Mouse (Mus musculus): ENCODE results near the gene Mrpl33. TPM values are rescaled to one million over a fixed set of nuclear protein-coding genes. Genes with fewer than 3 reads are reported as not detected.
A peak's percentile ranks its signal among the peaks of the same experiment; 100 is the strongest.
"Not testable (repeated sequence)": the region's sequence is repeated elsewhere in the genome, so short reads cannot be mapped to it uniquely, and the experiment has no call there.

The Mrpl33 gene
- polyA plus RNA-seq, 1 experiment from 2014 or later: 279 TPM

- Histone ChIP-seq H3K4me3 (no peak overlapping the region), H3K27me3 (no peaks in the 10 kb centered on the region), H3K9ac (no peak overlapping the region), H3K27ac (no peak overlapping the region), H3K4me1 (peaks cover 16% of the 10 kb centered on the region), H3K4me2 (no peak overlapping the region), H3K36me3 (no peaks in the 10 kb centered on the region), H3K9me3 (no peaks in the 10 kb centered on the region)
- ATAC-seq (ENCODE audit: insufficient number of reproducible peaks, insufficient read depth, low FRiP score, low TSS enrichment, low read depth): no peak
- 91% methylated on average over 3 of the region's 3 CpGs for WGBS
These were observed 23.0 kb upstream of the Mrpl33 start for GRCm38 (mm10) chr5:31573722-31574121.

- Histone ChIP-seq H3K36me3 (no peaks in the 10 kb centered on the region), H3K4me1 (peaks cover 2% of the 10 kb centered on the region; the same call in 1 of the 2 replicates), H3K9me3 (no peaks in the 10 kb centered on the region), H3K9ac (no peak overlapping the region), H3K4me2 (no peak overlapping the region), H3K4me3 (no peak overlapping the region), H3K27ac (no peak overlapping the region), H3K27me3 (no peaks in the 10 kb centered on the region)
- WGBS: 56% methylated on average over 5 of the region's 7 CpGs
- ATAC-seq (ENCODE audit: insufficient number of reproducible peaks, insufficient read depth, low FRiP score, low TSS enrichment, low read depth): no peak
These were observed 20.2 kb upstream of the Mrpl33 start for GRCm38 (mm10) chr5:31576539-31576975.

- H3K4me1 ChIP-seq: no peaks in the 10 kb centered on the region
- no peak overlapping the region for H3K27ac ChIP-seq
- WGBS: 73% methylated on average over 6 of the region's 6 CpGs
- no peaks in the 10 kb centered on the region for H3K36me3 ChIP-seq
- no peak overlapping the region for H3K4me2 ChIP-seq
- ATAC-seq (ENCODE audit: insufficient number of reproducible peaks, insufficient read depth, low FRiP score, low TSS enrichment, low read depth): no peak
- H3K27me3 ChIP-seq: no peaks in the 10 kb centered on the region
- no peak overlapping the region for H3K4me3 ChIP-seq
- H3K9me3 ChIP-seq: no peaks in the 10 kb centered on the region
- no peak overlapping the region for H3K9ac ChIP-seq
These were observed 15.5 kb upstream of the Mrpl33 start for GRCm38 (mm10) chr5:31581263-31581662.

- Histone ChIP-seq H3K9me3 (no peaks in the 10 kb centered on the region), H3K27me3 (no peaks in the 10 kb centered on the region), H3K4me1 (no peaks in the 10 kb centered on the region), H3K4me3 (no peak overlapping the region), H3K9ac (no peak overlapping the region), H3K36me3 (no peaks in the 10 kb centered on the region), H3K27ac (no peak overlapping the region), H3K4me2 (no peak overlapping the region)
- 71% methylated on average over 3 of the region's 3 CpGs for WGBS
- ATAC-seq (ENCODE audit: insufficient number of reproducible peaks, insufficient read depth, low FRiP score, low TSS enrichment, low read depth): no peak
These were observed 14.8 kb upstream of the Mrpl33 start for GRCm38 (mm10) chr5:31581932-31582331.

GRCm38 (mm10) chr5:31583261-31583660 lies 13.5 kb upstream of the Mrpl33 start:
- H3K4me3 ChIP-seq: no peak overlapping the region
- no peak for ATAC-seq (ENCODE audit: insufficient number of reproducible peaks, insufficient read depth, low FRiP score, low TSS enrichment, low read depth)
- H3K4me2 ChIP-seq: no peak overlapping the region
- no peak overlapping the region for H3K9ac ChIP-seq
- H3K27me3 ChIP-seq: no peaks in the 10 kb centered on the region
- no peaks in the 10 kb centered on the region for H3K9me3 ChIP-seq
- H3K4me1 ChIP-seq: no peaks in the 10 kb centered on the region
- no peak overlapping the region for H3K27ac ChIP-seq
- 65% methylated on average over 2 of the region's 2 CpGs for WGBS
- no peaks in the 10 kb centered on the region for H3K36me3 ChIP-seq

GRCm38 (mm10) chr5:31585526-31585925 lies 11.2 kb upstream of the Mrpl33 start:
- H3K27ac ChIP-seq: no peak overlapping the region
- H3K27me3 ChIP-seq: no peaks in the 10 kb centered on the region
- no peaks in the 10 kb centered on the region for H3K4me1 ChIP-seq
- no peak overlapping the region for H3K4me3 ChIP-seq
- WGBS: 95% methylated on average over 4 of the region's 4 CpGs
- no peaks in the 10 kb centered on the region for H3K36me3 ChIP-seq
- no peak for ATAC-seq (ENCODE audit: insufficient number of reproducible peaks, insufficient read depth, low FRiP score, low TSS enrichment, low read depth)
- H3K9me3 ChIP-seq: no peaks in the 10 kb centered on the region
- H3K9ac ChIP-seq: no peak overlapping the region
- H3K4me2 ChIP-seq: no peak overlapping the region

GRCm38 (mm10) chr5:31588016-31588415 lies 8.7 kb upstream of the Mrpl33 start:
- Histone ChIP-seq H3K4me2 (no peak overlapping the region), H3K4me1 (no peaks in the 10 kb centered on the region), H3K9me3 (no peaks in the 10 kb centered on the region), H3K27ac (no peak overlapping the region), H3K36me3 (no peaks in the 10 kb centered on the region), H3K9ac (no peak overlapping the region), H3K27me3 (no peaks in the 10 kb centered on the region), H3K4me3 (no peak overlapping the region)
- 52% methylated on average over 2 of the region's 2 CpGs for WGBS
- no peak for ATAC-seq (ENCODE audit: insufficient number of reproducible peaks, insufficient read depth, low FRiP score, low TSS enrichment, low read depth)

- WGBS: 85% methylated on average over 8 of the region's 8 CpGs
- not testable (repeated sequence) for H3K9me3 ChIP-seq; H3K36me3 ChIP-seq; H3K4me1 ChIP-seq; H3K27me3 ChIP-seq; ATAC-seq (ENCODE audit: insufficient number of reproducible peaks, insufficient read depth, low FRiP score, low TSS enrichment, low read depth); H3K4me2 ChIP-seq; H3K27ac ChIP-seq; H3K9ac ChIP-seq; H3K4me3 ChIP-seq
These were observed 8.1 kb upstream of the Mrpl33 start for GRCm38 (mm10) chr5:31588672-31589071.

GRCm38 (mm10) chr5:31589711-31590319 lies 6.9 kb upstream of the Mrpl33 start:
- no peak overlapping the region for H3K9ac ChIP-seq
- no peaks in the 10 kb centered on the region for H3K9me3 ChIP-seq
- 60% methylated on average over 14 of the region's 14 CpGs for WGBS
- H3K4me1 ChIP-seq: no peaks in the 10 kb centered on the region
- H3K27ac ChIP-seq: no peak overlapping the region
- no peak overlapping the region for H3K4me3 ChIP-seq
- no peak for ATAC-seq (ENCODE audit: insufficient number of reproducible peaks, insufficient read depth, low FRiP score, low TSS enrichment, low read depth)
- H3K4me2 ChIP-seq: no peak overlapping the region
- no peaks in the 10 kb centered on the region for H3K36me3 ChIP-seq
- no peaks in the 10 kb centered on the region for H3K27me3 ChIP-seq

- ATAC-seq (ENCODE audit: insufficient number of reproducible peaks, insufficient read depth, low FRiP score, low TSS enrichment, low read depth): no peak
- WGBS: 91% methylated on average over 7 of the region's 7 CpGs
- no peaks in the 10 kb centered on the region for H3K27me3 ChIP-seq
These were observed 5.6 kb upstream of the Mrpl33 start for GRCm38 (mm10) chr5:31591122-31591521.

GRCm38 (mm10) chr5:31595868-31596267 lies 867 bp upstream of the Mrpl33 start:
- no peaks in the 10 kb centered on the region for H3K36me3 ChIP-seq
- H3K27ac ChIP-seq: no peak overlapping the region; the same call in 1 of the 2 replicates
- ATAC-seq (ENCODE audit: insufficient number of reproducible peaks, insufficient read depth, low FRiP score, low TSS enrichment, low read depth): no peak
- peaks cover 14% of the 10 kb centered on the region for H3K4me1 ChIP-seq
- no peaks in the 10 kb centered on the region for H3K27me3 ChIP-seq
- WGBS: 43% methylated on average over 4 of the region's 4 CpGs
- H3K9me3 ChIP-seq: no peaks in the 10 kb centered on the region
- H3K4me2 ChIP-seq: no peak overlapping the region; the same call in 1 of the 2 replicates
- no peak overlapping the region for H3K9ac ChIP-seq
- no peak overlapping the region for H3K4me3 ChIP-seq

More at GRCm38 (mm10) chr5:31591122-31591521, 5.6 kb upstream of the Mrpl33 start:
- H3K4me1 ChIP-seq: no peaks in the 10 kb centered on the region; the same call in 1 of the 2 replicates
- H3K27ac ChIP-seq: no peak overlapping the region
- H3K9ac ChIP-seq: no peak overlapping the region
- H3K4me3 ChIP-seq: no peak overlapping the region
- no peaks in the 10 kb centered on the region for H3K9me3 ChIP-seq
- no peak overlapping the region for H3K4me2 ChIP-seq
- no peaks in the 10 kb centered on the region for H3K36me3 ChIP-seq

GRCm38 (mm10) chr5:31597430-31597944 lies 752 bp downstream of the Mrpl33 start:
- H3K9ac ChIP-seq: no peak overlapping the region
- peak overlapping the region; percentile 68; the same call in 1 of the 2 replicates for H3K4me2 ChIP-seq
- H3K4me3 ChIP-seq: no peak overlapping the region
- no peak overlapping the region for H3K27ac ChIP-seq
- no peaks in the 10 kb centered on the region for H3K27me3 ChIP-seq
- no peak for ATAC-seq (ENCODE audit: insufficient number of reproducible peaks, insufficient read depth, low FRiP score, low TSS enrichment, low read depth)
- no peaks in the 10 kb centered on the region for H3K36me3 ChIP-seq
- peaks cover 18% of the 10 kb centered on the region for H3K4me1 ChIP-seq
- 60% methylated on average over 6 of the region's 6 CpGs for WGBS
- H3K9me3 ChIP-seq: no peaks in the 10 kb centered on the region
